Mouse (Mus musculus) hindbrain, embryonic 16.5 days (tissue): ENCODE data around the gene Prps2. TPM values are rescaled to one million over a fixed set of nuclear protein-coding genes. Genes with fewer than 3 reads are reported as not detected.
"Not testable (repeated sequence)": the region's sequence is repeated elsewhere in the genome, so short reads cannot be mapped to it uniquely, and the experiment has no call there.

Experiments
- ATAC-seq: fragments of 200-750 bp; cut with Nextera tagmentation; 2 replicates; pipeline ENCODE4 v1.8.0; 2017; ENCODE audit warnings: moderate TSS enrichment, moderate library complexity
- H3K27ac ChIP-seq: fragments of 300-500 bp; sonication (generic); 2 replicates; pipeline ENCODE4 v1.5.1; 2014; ENCODE audit warnings: low read depth, mild to moderate bottlenecking, control low read depth, low read length, moderate library complexity
- H3K27me3 ChIP-seq: fragments of 300-500 bp; sonication (generic); replicated peaks from 2 replicates; pipeline ENCODE4 v1.6.1; 2014; ENCODE audit warnings: low read length; ENCODE audit not compliant: control insufficient read depth, insufficient read depth
- H3K36me3 ChIP-seq: fragments of 300-500 bp; sonication (generic); 2 replicates; pipeline ENCODE4 v1.6.1; 2014; ENCODE audit warnings: mild to moderate bottlenecking, low read length, moderate library complexity, mixed read lengths; ENCODE audit not compliant: control insufficient read depth, insufficient read depth
- H3K4me1 ChIP-seq: fragments of 300-500 bp; sonication (generic); 2 replicates; pipeline ENCODE4 v1.6.1; 2014; ENCODE audit warnings: low read depth, low read length; ENCODE audit not compliant: control insufficient read depth, insufficient read depth
- H3K4me2 ChIP-seq: fragments of 300-500 bp; sonication (generic); 2 replicates; pipeline ENCODE4 v1.6.1; 2014; ENCODE audit warnings: mild to moderate bottlenecking, low read length, control low read depth, moderate library complexity
- H3K4me3 ChIP-seq: fragments of 300-500 bp; sonication (generic); 2 replicates; pipeline ENCODE4 v1.5.1; 2014; ENCODE audit warnings: mild to moderate bottlenecking, low read length, control low read depth, moderate library complexity
- H3K9ac ChIP-seq: fragments of 300-500 bp; sonication (generic); 2 replicates; pipeline ENCODE4 v1.6.1; 2014; ENCODE audit warnings: low read depth, mild to moderate bottlenecking, control low read depth, low read length, moderate library complexity
- H3K9me3 ChIP-seq: fragments of 300-500 bp; sonication (generic); 2 replicates; pipeline ENCODE4 v1.6.1; 2014; ENCODE audit warnings: mild to moderate bottlenecking, low read length, moderate library complexity; ENCODE audit not compliant: control insufficient read depth
- WGBS: fragments of 180-500 bp; shearing (Covaris S2); extraction: QIAGEN DNeasy Blood & Tissue Kit; methylation state at CpG from one replicate; pipeline ENCODE4 v1.1.7; 2014; 5-methylcytosine and 5-hydroxymethylcytosine counted together
- polyA plus RNA-seq: library from polyadenylated mRNA; unstranded; fragments of >200 nt; fragmentation: Nextera tagmentation; extraction: Ambion mirVana; gene quantifications from 2 replicates; pipeline ENCODE4 v1.2.1, GENCODE M21; 2015

Prps2 gene
- 17.5 and 19.3 TPM in 2 replicates for polyA plus RNA-seq

- Histone ChIP-seq H3K4me2 (peak within 1 kb of the TSS; percentile 68), H3K4me3 (peak within 1 kb of the TSS; percentile 60), H3K4me1 (no peaks in the 10 kb centered on the region), H3K27ac (peak within 1 kb of the TSS; percentile 48; the same call in 1 of the 2 replicates), H3K27me3 (peaks cover 16% of the 10 kb centered on the region), H3K9me3 (no peaks in the 10 kb centered on the region), H3K36me3 (no peaks in the 10 kb centered on the region), H3K9ac (peak within 1 kb of the TSS; percentile 72)
- ATAC-seq: peak; percentile 95
- WGBS: 20% methylated on average over 35 of the region's 47 CpGs
Measured at GRCm38 (mm10) chrX:167382047-167382853, at the start of gene Prps2. Gene Prps2 (minus strand): TSS chrX:167382749.

- no peak for ATAC-seq
- no peak overlapping the region for H3K4me3 ChIP-seq
- no peaks in the 10 kb centered on the region for H3K4me1 ChIP-seq
- H3K27ac ChIP-seq: no peak overlapping the region
- 87% methylated on average over 1 of the region's 1 CpGs for WGBS
- no peaks in the 10 kb centered on the region for H3K9me3 ChIP-seq
- no peak overlapping the region for H3K4me2 ChIP-seq
- H3K36me3 ChIP-seq: no peaks in the 10 kb centered on the region
- H3K9ac ChIP-seq: no peak overlapping the region
- H3K27me3 ChIP-seq: 0 out of 2 replicates have a peak, but pooled peaks cover 1% of the 10 kb centered on the region
Measured at GRCm38 (mm10) chrX:167417654-167418053, 35.1 kb upstream of the Prps2 start.

GRCm38 (mm10) chrX:167394940-167395339 is 12.4 kb upstream of the Prps2 start:
- no peaks in the 10 kb centered on the region for H3K4me1 ChIP-seq
- no peak for ATAC-seq
- no peak overlapping the region for H3K4me2 ChIP-seq
- no peaks in the 10 kb centered on the region for H3K36me3 ChIP-seq
- H3K9ac ChIP-seq: no peak overlapping the region
- no peak overlapping the region for H3K4me3 ChIP-seq
- H3K27ac ChIP-seq: no peak overlapping the region
- WGBS: 59% methylated on average over 3 of the region's 3 CpGs
- no peaks in the 10 kb centered on the region for H3K9me3 ChIP-seq
- H3K27me3 ChIP-seq: 0 out of 2 replicates have a peak, but pooled peaks cover 2% of the 10 kb centered on the region

- Histone ChIP-seq H3K4me3 (no peak overlapping the region), H3K9me3 (no peaks in the 10 kb centered on the region), H3K36me3 (no peaks in the 10 kb centered on the region), H3K27ac (no peak overlapping the region), H3K4me1 (no peaks in the 10 kb centered on the region), H3K4me2 (no peak overlapping the region), H3K27me3 (peaks cover 7% of the 10 kb centered on the region), H3K9ac (no peak overlapping the region)
- 40% methylated on average over 1 of the region's 1 CpGs for WGBS
- ATAC-seq: no peak
Measured at GRCm38 (mm10) chrX:167386647-167387046, 4.1 kb upstream of the Prps2 start.

- Histone ChIP-seq H3K36me3 (no peaks in the 10 kb centered on the region), H3K9me3 (no peaks in the 10 kb centered on the region), H3K4me1 (no peaks in the 10 kb centered on the region), H3K27me3 (peaks cover 16% of the 10 kb centered on the region), H3K9ac (peak overlapping the region; percentile 72), H3K27ac (peak overlapping the region; percentile 48; the same call in 1 of the 2 replicates), H3K4me3 (peak overlapping the region; percentile 60), H3K4me2 (peak overlapping the region; percentile 68)
- ATAC-seq: no peak
- WGBS: 38% methylated on average over 7 of the region's 7 CpGs
Measured at GRCm38 (mm10) chrX:167382854-167383186, 271 bp upstream of the Prps2 start.

GRCm38 (mm10) chrX:167381583-167382046 is 934 bp downstream of the Prps2 start:
- H3K4me3 ChIP-seq: peak overlapping the region; percentile 60
- no peaks in the 10 kb centered on the region for H3K36me3 ChIP-seq
- WGBS: 15% methylated on average over 18 of the region's 18 CpGs
- H3K9ac ChIP-seq: peak overlapping the region; percentile 72
- peaks cover 12% of the 10 kb centered on the region for H3K27me3 ChIP-seq
- H3K9me3 ChIP-seq: no peaks in the 10 kb centered on the region
- no peak overlapping the region for H3K27ac ChIP-seq
- peak overlapping the region; percentile 68 for H3K4me2 ChIP-seq
- no peak; the same call in 1 of the 2 replicates for ATAC-seq
- no peaks in the 10 kb centered on the region for H3K4me1 ChIP-seq

GRCm38 (mm10) chrX:167380073-167380472 is 2.5 kb downstream of the Prps2 start:
- no peaks in the 10 kb centered on the region for H3K36me3 ChIP-seq
- H3K27ac ChIP-seq: no peak overlapping the region
- no peaks in the 10 kb centered on the region for H3K4me1 ChIP-seq
- H3K4me3 ChIP-seq: no peak overlapping the region
- no peak overlapping the region for H3K9ac ChIP-seq
- WGBS: 52% methylated on average over 4 of the region's 4 CpGs
- ATAC-seq: no peak
- H3K4me2 ChIP-seq: no peak overlapping the region
- peaks cover 15% of the 10 kb centered on the region for H3K27me3 ChIP-seq
- H3K9me3 ChIP-seq: no peaks in the 10 kb centered on the region

- H3K4me2 ChIP-seq, ATAC-seq, H3K36me3 ChIP-seq, H3K27me3 ChIP-seq, H3K9ac ChIP-seq, H3K9me3 ChIP-seq, H3K4me1 ChIP-seq, H3K4me3 ChIP-seq, H3K27ac ChIP-seq: not testable (repeated sequence)
- 88% methylated on average over 3 of the region's 3 CpGs for WGBS
Measured at GRCm38 (mm10) chrX:167361231-167361630, 21.3 kb downstream of the Prps2 start.

- Histone ChIP-seq H3K4me2 (no peak overlapping the region), H3K4me3 (no peak overlapping the region), H3K9ac (no peak overlapping the region), H3K27ac (no peak overlapping the region), H3K27me3 (no peaks in the 10 kb centered on the region; the same call in 1 of the 2 replicates), H3K4me1 (no peaks in the 10 kb centered on the region), H3K36me3 (no peaks in the 10 kb centered on the region), H3K9me3 (no peaks in the 10 kb centered on the region)
- ATAC-seq: no peak
- 93% methylated on average over 7 of the region's 7 CpGs for WGBS
Measured at GRCm38 (mm10) chrX:167359704-167360103, 22.8 kb downstream of the Prps2 start.
